Mouse (Mus musculus) telencephalon, adult 2 months (tissue): ENCODE results near the gene Slc8a1.
A peak's percentile ranks its signal among the peaks of the same experiment; 100 is the strongest.

ENCODE experiments used
- DNase-seq: peaks from one replicate; pipeline ENCODE4 v3.0.0-alpha.2; 2011; ENCODE audit warnings: low read depth, low spot score

The Slc8a1 gene

GRCm38 (mm10) chr17:81669816-81670691, 68.1 kb downstream of the Slc8a1 start:
- DNase-seq = no peak

GRCm38 (mm10) chr17:81669062-81669815, 68.9 kb downstream of the Slc8a1 start:
- DNase-seq = no peak

- DNase-seq = no peak
Observed at GRCm38 (mm10) chr17:81668466-81668865, 69.7 kb downstream of the Slc8a1 start.

- DNase-seq = no peak
Observed at GRCm38 (mm10) chr17:81667935-81668334, 70.2 kb downstream of the Slc8a1 start.

GRCm38 (mm10) chr17:81666551-81666950, 71.6 kb downstream of the Slc8a1 start:
- DNase-seq = no peak

- no peak for DNase-seq
Observed at GRCm38 (mm10) chr17:81664916-81665315, 73.3 kb downstream of the Slc8a1 start.

GRCm38 (mm10) chr17:81657828-81658227, 80.3 kb downstream of the Slc8a1 start:
- no peak for DNase-seq

- DNase-seq = no peak
Observed at GRCm38 (mm10) chr17:81654548-81654947, 83.6 kb downstream of the Slc8a1 start.

GRCm38 (mm10) chr17:81652958-81653357, 85.2 kb downstream of the Slc8a1 start:
- no peak for DNase-seq

GRCm38 (mm10) chr17:81636822-81637221, 101.4 kb downstream of the Slc8a1 start:
- DNase-seq = no peak

- no peak for DNase-seq
Observed at GRCm38 (mm10) chr17:81630471-81630870, 107.7 kb downstream of the Slc8a1 start.

- no peak for DNase-seq
Observed at GRCm38 (mm10) chr17:81621188-81621644, 117.0 kb downstream of the Slc8a1 start.

- no peak for DNase-seq
Observed at GRCm38 (mm10) chr17:81618461-81618860, 119.7 kb downstream of the Slc8a1 start.

- no peak for DNase-seq
Observed at GRCm38 (mm10) chr17:81616326-81616725, 121.9 kb downstream of the Slc8a1 start.

- no peak for DNase-seq
Observed at GRCm38 (mm10) chr17:81615391-81615790, 122.8 kb downstream of the Slc8a1 start.

- no peak for DNase-seq
Observed at GRCm38 (mm10) chr17:81607515-81607914, 130.7 kb downstream of the Slc8a1 start.

GRCm38 (mm10) chr17:81606084-81606483, 132.1 kb downstream of the Slc8a1 start:
- no peak for DNase-seq

GRCm38 (mm10) chr17:81605219-81605660, 132.9 kb downstream of the Slc8a1 start:
- DNase-seq = no peak

GRCm38 (mm10) chr17:81599072-81599471, 139.1 kb downstream of the Slc8a1 start:
- DNase-seq = no peak

GRCm38 (mm10) chr17:81589791-81590190, 148.4 kb downstream of the Slc8a1 start:
- DNase-seq = no peak

GRCm38 (mm10) chr17:81586759-81587158, 151.4 kb downstream of the Slc8a1 start:
- peak; percentile 41 for DNase-seq

- DNase-seq = no peak
Observed at GRCm38 (mm10) chr17:81579728-81580425, 158.3 kb downstream of the Slc8a1 start.
